Mouse (Mus musculus) small intestine, adult 2 months (tissue): ENCODE data around the gene Cgrrf1.

Experiments
- CTCF ChIP-seq: fragments of 200-500 bp; IDR thresholded peaks from 2 replicates; pipeline ENCODE4 v1.5.1; 2012; ENCODE audit warnings: low read depth, mild to moderate bottlenecking, control low read depth, inconsistent platforms, low read length, moderate library complexity, mixed read lengths; ENCODE audit not compliant: insufficient replicate concordance, insufficient read length; ENCODE audit errors: extremely low read depth
- POLR2A ChIP-seq: fragments of 200-500 bp; IDR thresholded peaks from 2 replicates; pipeline ENCODE4 v1.6.1; 2012; ENCODE audit warnings: low read depth, mild to moderate bottlenecking, control low read depth, inconsistent platforms, low read length, moderate library complexity

DNA sequence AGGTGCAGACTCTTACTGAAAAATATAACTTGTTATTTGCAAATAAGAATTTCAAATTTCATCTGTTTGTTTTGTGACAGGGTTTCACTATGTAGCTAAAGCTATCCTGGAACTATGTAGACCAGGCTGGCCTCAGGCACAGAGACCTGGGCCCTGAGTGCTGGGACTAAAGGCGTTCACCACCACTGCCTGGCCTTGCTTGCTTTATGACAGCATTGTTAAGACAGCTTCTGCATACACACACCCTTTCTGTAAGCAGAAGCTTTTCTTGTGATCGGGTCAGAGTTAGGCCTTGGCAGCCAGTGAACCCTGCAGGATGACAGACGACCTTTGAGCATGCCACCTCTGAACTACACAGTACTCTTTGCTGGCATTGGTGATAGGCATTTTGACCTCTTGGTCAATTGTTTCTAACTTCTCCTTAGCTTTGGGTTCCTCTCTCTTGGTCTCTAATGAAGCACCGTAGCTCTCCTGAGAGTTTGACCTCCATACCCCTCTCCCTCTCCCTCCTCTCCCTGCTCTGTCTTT lies 16.2 kb downstream of the Cgrrf1 start:
- TF ChIP-seq CTCF (no peak), POLR2A (no peak)
